Mouse (Mus musculus): ENCODE results near the gene Gm8765.
"Not testable (repeated sequence)": the region's sequence is repeated elsewhere in the genome, so short reads cannot be mapped to it uniquely, and the experiment has no call there.

The Gm8765 gene

DNA sequence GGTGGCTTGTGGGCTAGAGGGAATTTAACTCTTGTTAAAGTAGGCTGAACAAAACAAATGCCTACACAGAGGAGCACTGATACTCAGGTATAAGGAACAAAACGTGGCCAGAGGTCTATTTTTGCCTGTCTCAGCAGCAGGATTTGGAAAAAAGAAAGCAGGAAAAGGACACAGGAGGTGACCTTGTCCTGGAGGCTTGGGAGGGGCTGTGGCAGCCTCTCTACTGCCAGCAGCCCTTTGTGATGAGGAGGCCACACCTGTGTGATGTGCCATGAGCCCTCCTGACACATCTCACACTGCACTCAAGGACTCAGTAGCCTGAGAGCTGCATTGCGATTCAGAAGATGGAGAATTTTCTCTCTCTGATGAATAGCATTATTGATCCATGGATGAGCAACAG is at the start of gene Gm8765:
Gene Gm8765 (plus strand): TSS at position 301 of the 400 bp plus-strand sequence.
- DNase-seq, result not testable (repeated sequence)

DNA sequence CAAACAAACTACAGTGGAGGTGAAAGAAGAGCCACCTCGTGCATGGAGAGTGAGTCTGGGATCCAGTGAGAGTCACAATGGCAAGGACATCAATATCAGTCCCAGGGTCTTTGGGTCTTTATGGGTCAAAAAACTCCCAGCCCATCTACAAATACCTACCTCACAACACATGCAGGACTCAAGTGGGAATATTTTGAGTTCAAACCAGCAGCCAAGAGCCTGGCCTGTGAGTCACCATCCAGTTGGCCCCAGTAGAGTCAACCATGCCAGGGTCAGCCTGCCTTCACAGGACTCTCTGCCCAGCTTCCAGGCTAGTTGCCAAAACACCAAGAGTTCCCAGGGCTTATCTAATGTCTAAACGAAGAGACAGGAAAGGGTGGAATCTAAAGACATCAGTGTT is 49.3 kb upstream of the Gm8765 start:
- not testable (repeated sequence) for DNase-seq

DNA sequence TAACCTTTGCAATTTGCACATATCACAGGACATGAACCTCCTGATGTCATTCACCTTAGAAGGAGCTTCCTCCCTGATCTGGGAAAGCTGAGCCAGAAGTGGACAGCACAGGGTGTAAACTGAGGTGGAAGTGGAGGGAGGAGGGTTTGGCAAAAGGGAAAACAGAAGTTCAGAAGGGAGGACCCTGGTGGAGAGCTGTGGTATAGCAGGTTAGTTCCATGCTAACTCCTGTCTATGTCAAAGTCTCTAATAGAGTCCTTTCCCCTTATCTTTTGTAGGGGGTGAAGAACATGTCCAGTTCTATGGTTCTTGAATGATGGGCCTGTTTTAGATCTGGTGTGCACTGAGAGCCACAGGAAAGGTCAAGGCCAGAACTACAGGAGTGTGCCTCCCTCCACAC is 52.2 kb downstream of the Gm8765 start:
- not testable (repeated sequence) for DNase-seq

DNA sequence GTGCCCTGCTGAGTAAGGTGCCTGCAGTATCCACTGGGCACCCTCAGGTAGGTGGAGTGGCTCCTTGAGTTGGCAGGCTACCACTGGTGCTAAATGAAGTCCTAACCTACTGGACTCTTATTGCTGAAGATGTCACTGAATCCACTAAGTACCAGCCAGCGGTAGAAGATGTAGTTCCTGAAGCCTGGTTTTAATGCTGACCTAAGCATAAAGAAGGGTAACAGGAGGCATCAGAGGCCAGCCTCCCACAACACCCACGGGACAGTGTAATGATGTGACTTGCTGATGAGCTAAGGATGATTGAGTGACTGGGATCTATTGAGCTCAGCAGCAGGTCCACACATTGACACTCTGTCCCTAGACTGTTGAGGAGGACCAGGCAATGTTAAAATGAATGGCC is 53.6 kb downstream of the Gm8765 start:
- DNase-seq, result no peak

DNA sequence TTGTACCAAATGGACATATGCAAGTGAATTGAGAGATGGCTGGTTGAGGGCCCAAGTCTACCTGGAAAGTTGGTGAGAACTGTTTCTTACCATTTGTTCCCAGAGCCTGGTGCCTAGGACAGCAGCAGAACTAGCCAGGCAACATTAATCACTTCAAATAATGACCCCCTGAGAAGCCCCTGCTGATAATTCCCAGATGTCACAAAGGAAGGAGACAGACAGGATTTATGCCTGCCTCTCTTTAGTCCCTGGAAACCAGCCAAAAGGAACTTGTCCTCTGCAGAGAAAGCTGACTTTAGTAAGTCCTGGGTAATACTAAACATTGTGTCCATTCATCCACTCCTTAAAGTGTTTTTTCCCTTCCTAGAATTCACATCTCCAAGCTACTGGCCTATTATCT is 54.8 kb downstream of the Gm8765 start:
- not testable (repeated sequence) for DNase-seq

Measured in kidney, postnatal 14 days (tissue).